Mouse (Mus musculus) brain, embryonic 14.5 days (tissue): ENCODE results near the gene Cblc.

Experiments used
- CTCF ChIP-seq: fragments of 200-500 bp; IDR thresholded peaks from 2 replicates; pipeline ENCODE4 v1.5.1; 2012; ENCODE audit warnings: inconsistent platforms, mild to moderate bottlenecking, moderate library complexity, borderline replicate concordance; ENCODE audit not compliant: insufficient read depth, insufficient read length; ENCODE audit errors: extremely low read depth
- POLR2A ChIP-seq: fragments of 200-500 bp; IDR thresholded peaks from 2 replicates; pipeline ENCODE4 v1.6.1; 2012; ENCODE audit warnings: mild to moderate bottlenecking, inconsistent platforms, borderline replicate concordance; ENCODE audit not compliant: poor library complexity, insufficient read depth, insufficient read length, severe bottlenecking; ENCODE audit errors: extremely low read depth

GRCm38 (mm10) chr7:19809369-19809768 lies 12.8 kb upstream of the Cblc start:
- TF ChIP-seq CTCF (no peak), POLR2A (no peak)
